Mouse (Mus musculus) forebrain, postnatal 0 days (tissue): ENCODE data around the gene Slc52a3. TPM values are rescaled to one million over a fixed set of nuclear protein-coding genes. Genes with fewer than 3 reads are reported as not detected.
A peak's percentile ranks its signal among the peaks of the same experiment; 100 is the strongest.

Source experiments
- ATAC-seq: fragments of 200-750 bp; cut with Nextera tagmentation; 2 replicates; pipeline ENCODE4 v1.8.0; 2017; ENCODE audit warnings: mild to moderate bottlenecking, moderate library complexity
- DNase-seq: peaks from one replicate; pipeline ENCODE4 v3.0.0-alpha.2; 2015
- H3K27ac ChIP-seq: fragments of 300-500 bp; sonication (generic); 2 replicates; pipeline ENCODE4 v1.5.1; 2014; ENCODE audit warnings: low read depth, mild to moderate bottlenecking, antibody characterized with exemption, low read length, moderate library complexity, mixed read lengths
- H3K27me3 ChIP-seq: fragments of 300-500 bp; sonication (generic); 2 replicates; pipeline ENCODE4 v1.6.1; 2014; ENCODE audit warnings: mild to moderate bottlenecking, low read length, mixed read lengths; ENCODE audit not compliant: insufficient read depth
- H3K36me3 ChIP-seq: fragments of 300-500 bp; sonication (generic); 2 replicates; pipeline ENCODE4 v1.6.1; 2014; ENCODE audit warnings: mild to moderate bottlenecking, moderate library complexity; ENCODE audit not compliant: insufficient read depth
- H3K4me1 ChIP-seq: fragments of 300-500 bp; sonication (generic); 2 replicates; pipeline ENCODE4 v1.6.1; 2014; ENCODE audit warnings: antibody characterized with exemption; ENCODE audit not compliant: insufficient read depth
- H3K4me2 ChIP-seq: fragments of 300-500 bp; sonication (generic); 2 replicates; pipeline ENCODE4 v1.6.1; 2014; ENCODE audit warnings: low read depth, mild to moderate bottlenecking, moderate library complexity
- H3K4me3 ChIP-seq: fragments of 300-500 bp; sonication (generic); 2 replicates; pipeline ENCODE4 v1.5.1; 2014; ENCODE audit warnings: low read depth, low read length, mixed read lengths
- H3K9ac ChIP-seq: fragments of 300-500 bp; sonication (generic); 2 replicates; pipeline ENCODE4 v1.6.1; 2014; ENCODE audit warnings: mild to moderate bottlenecking
- H3K9me3 ChIP-seq: fragments of 300-500 bp; sonication (generic); 2 replicates; pipeline ENCODE4 v1.6.1; 2016; ENCODE audit warnings: low read length
- CTCF ChIP-seq: sonication (generic); IDR thresholded peaks from 2 replicates; pipeline ENCODE4 v1.5.1; 2016; ENCODE audit warnings: antibody characterized with exemption, control low read depth, low read depth
- WGBS: fragments of 180-500 bp; shearing (Covaris S2); extraction: QIAGEN DNeasy Blood & Tissue Kit; methylation state at CpG from one replicate; pipeline ENCODE4 v1.1.7; 2014; 5-methylcytosine and 5-hydroxymethylcytosine counted together
- microRNA counts: library from miRNA; unstranded; fragments of <30 nt; microRNA quantifications from one replicate; lab custom pipeline; 2015
- microRNA-seq, 2 experiments: library from miRNA; unstranded; fragments of <30 nt; microRNA quantifications; one replicate each; pipeline ENCODE4; 2016
- polyA plus RNA-seq: library from polyadenylated mRNA; unstranded; fragments of >200 nt; fragmentation: Nextera tagmentation; extraction: Ambion mirVana; gene quantifications from 2 replicates; pipeline ENCODE4 v1.2.1, GENCODE M21; 2015
- total RNA-seq: library from RNA; depleted of rRNA; stranded (reverse); fragments of >200 nt; gene quantifications from 2 replicates; pipeline ENCODE4 v1.2.3, GENCODE M21; 2014; rRNA removed

Slc52a3 gene
- total and polyA plus RNA-seq, 2 experiments from 2014 or later, result 2.0 to 2.2 TPM

DNA sequence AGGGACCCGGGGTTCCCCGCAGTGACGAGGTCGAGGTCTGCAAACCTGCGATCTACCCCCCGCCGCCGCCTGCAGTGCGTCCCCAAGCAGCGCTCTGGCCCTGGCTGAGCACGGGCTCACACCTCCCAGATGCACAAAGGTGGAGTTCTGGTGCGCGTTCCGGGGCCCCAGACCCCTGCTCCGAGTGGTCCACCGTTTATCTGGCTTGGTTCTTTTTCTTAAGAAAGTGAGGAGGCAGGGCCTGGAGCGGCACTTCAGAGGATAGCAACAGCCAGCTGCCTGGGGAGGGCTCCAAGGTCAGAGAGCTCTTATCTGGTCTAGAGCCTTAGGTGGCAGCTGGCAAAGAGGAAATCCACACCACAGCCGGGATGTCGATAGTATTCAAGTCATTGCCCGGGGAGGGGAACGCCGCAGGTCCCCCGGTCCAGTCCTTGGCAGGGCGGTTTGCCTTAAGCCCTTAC is 52.7 kb downstream of the Slc52a3 start:
- Histone ChIP-seq H3K4me1 (peaks cover 22% of the 10 kb centered on the region), H3K36me3 (no peaks in the 10 kb centered on the region), H3K4me3 (peak overlapping the region; percentile 49), H3K4me2 (peak overlapping the region; percentile 97), H3K9ac (peak overlapping the region; percentile 64), H3K27me3 (no peaks in the 10 kb centered on the region), H3K9me3 (no peaks in the 10 kb centered on the region), H3K27ac (peak overlapping the region; percentile 69)
- TF ChIP-seq CTCF, result no peak
- 1% methylated on average over 24 of the region's 24 CpGs for WGBS
- peak; percentile 28 for DNase-seq
- peak; percentile 17 for ATAC-seq

DNA sequence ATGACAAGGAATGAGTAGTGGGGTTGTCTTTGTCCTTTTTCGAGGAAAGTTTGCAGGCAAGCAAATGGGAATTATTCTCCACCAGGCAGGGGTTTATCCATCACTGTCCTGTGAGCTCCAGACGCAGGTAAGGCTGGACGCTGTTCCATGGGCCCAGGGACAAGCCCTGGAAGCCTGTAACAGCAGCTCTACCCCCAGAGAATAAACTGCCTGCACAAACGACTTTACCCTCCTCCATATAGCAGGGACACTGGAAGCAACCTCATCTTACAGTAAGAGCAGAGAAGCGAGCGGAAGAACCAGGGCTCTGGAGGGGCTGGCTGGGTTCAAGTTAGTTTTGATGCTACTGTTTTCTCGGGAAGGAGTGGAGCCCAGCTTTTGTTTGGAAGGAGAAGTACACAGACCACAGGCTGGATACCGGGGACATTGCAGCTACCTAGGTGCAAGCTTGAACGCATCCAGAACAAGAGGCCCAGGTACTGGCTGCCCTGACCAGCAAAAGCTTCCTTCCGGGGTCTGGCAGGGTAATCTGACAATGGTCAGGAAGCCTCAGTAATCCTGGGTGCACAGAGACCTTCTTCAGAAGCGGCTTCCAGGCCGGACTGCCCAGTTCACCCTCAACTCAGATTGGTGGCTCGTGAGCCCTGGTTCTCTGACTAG is 53.4 kb downstream of the Slc52a3 start:
- no peaks in the 10 kb centered on the region for H3K27me3 ChIP-seq
- H3K4me2 ChIP-seq, result peak overlapping the region; percentile 97
- peaks cover 22% of the 10 kb centered on the region for H3K4me1 ChIP-seq
- no peaks in the 10 kb centered on the region for H3K9me3 ChIP-seq
- H3K9ac ChIP-seq, result peak overlapping the region; percentile 64
- peak overlapping the region; percentile 69 for H3K27ac ChIP-seq
- H3K4me3 ChIP-seq, result peak overlapping the region; percentile 49; the same call in 1 of the 2 replicates
- peak; percentile 29 for DNase-seq
- WGBS, result 10% methylated on average over 13 of the region's 13 CpGs
- TF ChIP-seq CTCF, result no peak
- H3K36me3 ChIP-seq, result no peaks in the 10 kb centered on the region
- ATAC-seq, result no peak

DNA sequence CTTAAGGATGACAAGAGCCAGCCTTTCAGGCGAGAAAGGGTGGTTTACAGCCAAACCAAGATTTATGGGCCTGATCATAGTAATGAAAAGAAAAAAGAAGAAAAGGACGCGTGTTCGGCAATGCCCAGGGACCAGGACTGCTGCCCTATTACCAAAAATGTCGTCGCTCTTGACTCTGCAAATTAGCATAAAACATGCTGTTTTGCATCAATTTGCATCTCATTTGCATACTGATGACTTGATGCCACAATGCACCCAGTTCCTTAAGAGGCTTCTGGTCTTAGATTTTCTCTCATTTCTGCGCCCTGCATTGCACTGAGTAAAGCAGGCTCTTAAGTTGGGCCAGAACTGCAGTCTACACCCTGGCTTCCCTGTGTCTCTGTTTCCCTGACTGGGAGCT is 54.0 kb downstream of the Slc52a3 start:
- DNase-seq, result peak; percentile 67
- H3K9ac ChIP-seq, result no peak overlapping the region
- TF ChIP-seq CTCF, result no peak
- peak; percentile 71 for ATAC-seq
- no peaks in the 10 kb centered on the region for H3K9me3 ChIP-seq
- no peak overlapping the region for H3K4me3 ChIP-seq
- peak overlapping the region; percentile 97 for H3K4me2 ChIP-seq
- 5% methylated on average over 7 of the region's 7 CpGs for WGBS
- H3K36me3 ChIP-seq, result no peaks in the 10 kb centered on the region
- peaks cover 22% of the 10 kb centered on the region for H3K4me1 ChIP-seq
- H3K27me3 ChIP-seq, result no peaks in the 10 kb centered on the region
- peak overlapping the region; percentile 69 for H3K27ac ChIP-seq

DNA sequence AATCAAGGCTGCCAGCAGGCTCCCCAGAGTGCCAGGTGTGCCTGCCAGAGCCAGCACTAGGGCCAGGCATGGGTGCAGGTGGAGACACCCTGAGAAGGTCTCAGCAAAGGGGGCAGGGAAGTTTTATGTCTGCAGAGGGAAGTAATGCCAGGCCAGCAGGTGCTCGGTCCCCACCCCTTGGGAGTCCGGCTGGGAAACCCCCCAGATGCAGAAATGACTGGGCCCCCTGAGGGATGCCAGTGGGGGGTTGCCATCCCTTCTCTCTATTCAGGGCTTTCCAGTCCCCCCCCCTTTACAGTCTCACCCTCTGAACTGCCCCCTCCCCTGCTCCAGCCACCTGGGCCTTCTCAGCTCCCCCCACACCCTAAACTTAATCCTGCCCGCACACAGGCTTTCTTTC is 55.7 kb downstream of the Slc52a3 start:
- Histone ChIP-seq H3K9ac (no peak overlapping the region), H3K4me2 (no peak overlapping the region), H3K27ac (0 out of 2 replicates have a peak overlapping the region, but pooled peaks have one; percentile 15), H3K4me3 (no peak overlapping the region), H3K36me3 (no peaks in the 10 kb centered on the region), H3K4me1 (peaks cover 22% of the 10 kb centered on the region), H3K9me3 (no peaks in the 10 kb centered on the region), H3K27me3 (no peaks in the 10 kb centered on the region)
- WGBS, result 62% methylated on average over 3 of the region's 3 CpGs
- no peak for TF ChIP-seq CTCF
- no peak for ATAC-seq
- DNase-seq, result no peak

DNA sequence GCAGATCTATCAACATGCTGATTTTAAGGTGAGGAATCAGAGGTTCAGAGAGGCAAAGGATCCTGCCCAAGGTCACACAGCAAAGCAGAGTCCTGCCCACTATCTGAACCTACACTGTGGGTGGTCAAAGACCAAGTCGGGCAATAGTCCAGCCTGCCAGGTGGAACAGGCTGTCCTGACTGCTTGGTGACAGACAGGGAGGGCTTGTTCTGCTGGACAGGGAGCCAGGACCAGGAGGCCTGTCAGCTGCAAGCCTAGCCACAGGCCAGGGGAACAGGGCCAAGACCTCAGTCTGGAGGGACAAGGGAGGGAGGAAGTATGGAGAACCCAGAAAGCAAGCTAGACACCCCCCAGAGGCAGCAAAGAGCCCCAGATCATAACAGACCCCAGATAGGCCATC is 59.1 kb downstream of the Slc52a3 start:
- ATAC-seq, result peak; percentile 24; the same call in 1 of the 2 replicates
- no peak overlapping the region for H3K9ac ChIP-seq
- peak; percentile 33 for DNase-seq
- H3K4me1 ChIP-seq, result 0 out of 2 replicates have a peak, but pooled peaks cover 5% of the 10 kb centered on the region
- no peak overlapping the region for H3K4me3 ChIP-seq
- WGBS, result 40% methylated on average over 1 of the region's 1 CpGs
- no peak overlapping the region for H3K27ac ChIP-seq
- TF ChIP-seq CTCF, result no peak
- no peaks in the 10 kb centered on the region for H3K27me3 ChIP-seq
- H3K36me3 ChIP-seq, result no peaks in the 10 kb centered on the region
- H3K9me3 ChIP-seq, result no peaks in the 10 kb centered on the region
- no peak overlapping the region for H3K4me2 ChIP-seq

DNA sequence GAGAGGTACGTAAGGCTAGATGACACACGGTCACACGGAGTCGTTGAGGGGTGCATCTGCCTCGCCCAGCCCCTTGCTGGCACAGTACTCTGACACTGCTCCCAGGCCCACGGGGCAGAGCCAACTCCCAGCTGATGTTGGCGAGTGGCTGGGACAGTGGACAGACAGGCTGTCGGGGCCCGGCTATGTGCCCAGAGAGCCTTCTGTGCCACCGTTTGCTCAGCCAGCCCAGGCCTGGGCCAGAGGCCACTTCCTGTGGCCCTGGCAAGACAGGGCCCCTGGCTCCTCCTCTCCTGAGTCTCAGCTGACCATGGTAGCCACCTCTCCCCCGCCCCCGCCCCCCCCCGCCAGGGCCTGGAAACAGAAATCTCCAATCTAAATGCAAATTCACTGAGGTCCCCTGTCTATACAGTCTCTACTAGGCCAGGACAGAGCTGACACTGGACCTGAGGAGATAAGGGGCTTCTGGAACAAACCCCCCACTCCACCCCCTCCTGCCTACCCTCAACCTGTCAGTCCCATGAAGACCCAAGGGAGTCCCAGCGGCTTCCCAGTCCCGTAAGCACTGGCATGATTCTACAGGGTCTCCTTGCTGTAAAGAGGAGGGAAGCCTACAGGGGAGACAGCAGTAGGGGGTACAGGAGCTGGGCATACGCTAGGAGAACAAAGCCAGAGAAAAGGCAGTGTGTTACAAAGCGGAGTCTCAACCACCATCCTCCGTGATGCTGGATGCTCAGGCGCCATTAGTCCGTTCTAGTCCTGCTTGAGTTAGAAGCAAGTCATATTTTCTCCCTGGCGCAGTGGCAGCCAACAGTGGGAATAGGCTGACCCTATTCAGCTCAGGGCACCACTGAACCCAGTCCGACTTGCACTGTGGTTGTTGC is 60.3 kb downstream of the Slc52a3 start:
- Histone ChIP-seq H3K27ac (no peak overlapping the region), H3K36me3 (no peaks in the 10 kb centered on the region), H3K4me3 (no peak overlapping the region), H3K9me3 (no peaks in the 10 kb centered on the region), H3K9ac (no peak overlapping the region), H3K4me2 (no peak overlapping the region), H3K27me3 (no peaks in the 10 kb centered on the region), H3K4me1 (no peaks in the 10 kb centered on the region)
- TF ChIP-seq CTCF, result no peak
- ATAC-seq, result peak; percentile 69
- DNase-seq, result no peak
- 45% methylated on average over 22 of the region's 22 CpGs for WGBS

DNA sequence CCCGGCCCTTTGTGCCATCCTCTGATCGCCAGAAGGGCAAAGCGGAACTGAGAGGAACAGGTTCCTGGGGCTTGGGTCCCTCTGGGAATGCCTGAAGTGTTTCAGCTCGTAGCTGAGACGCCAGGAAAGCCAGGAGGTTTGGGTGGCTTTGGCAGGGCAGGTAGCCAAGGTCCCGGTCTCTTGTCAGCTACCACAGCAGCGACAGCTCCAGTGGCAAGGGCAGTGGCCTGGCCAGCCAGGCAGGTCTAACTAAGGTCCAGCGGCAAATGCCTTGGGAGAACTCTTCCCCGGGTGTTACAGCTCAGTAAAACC is 60.9 kb downstream of the Slc52a3 start:
- no peaks in the 10 kb centered on the region for H3K27me3 ChIP-seq
- H3K9me3 ChIP-seq, result no peaks in the 10 kb centered on the region
- no peak overlapping the region for H3K27ac ChIP-seq
- no peaks in the 10 kb centered on the region for H3K36me3 ChIP-seq
- no peak overlapping the region for H3K4me2 ChIP-seq
- WGBS, result 72% methylated on average over 9 of the region's 9 CpGs
- no peaks in the 10 kb centered on the region for H3K4me1 ChIP-seq
- H3K9ac ChIP-seq, result no peak overlapping the region
- ATAC-seq (no peak), DNase-seq (no peak)
- TF ChIP-seq CTCF, result no peak
- no peak overlapping the region for H3K4me3 ChIP-seq

MicroRNAs within 50 kb of the gene (microRNA counts, 519-probe panel; counts per million panel counts)
- microRNA mmu-miR-1953 (lab: Ali Mortazavi, UCI), result not detected

Small RNAs within 50 kb of the gene (microRNA-seq; reads per million reads assigned to microRNA genes)
- gene Mir1953, result 0 reads per million in 2 experiments

Other genes starting within 250 kb of the Slc52a3 start
- gene Rspo4, start 153.6 kb upstream of the Slc52a3 start, total RNA-seq, result 0.08 and 0.10 TPM in 2 replicates
- 0.38 and 0.90 TPM in 2 replicates for gene Rspo4, start 153.6 kb upstream of the Slc52a3 start, polyA plus RNA-seq
- gene Angpt4, start 85.3 kb upstream of the Slc52a3 start, total RNA-seq, result 0.08 and 0.43 TPM in 2 replicates
- 0.06 and 0.19 TPM in 2 replicates for gene Angpt4, start 85.3 kb upstream of the Slc52a3 start, polyA plus RNA-seq
- gene Fam110a, start 16.3 kb upstream of the Slc52a3 start, total RNA-seq, result 17.2 and 24.3 TPM in 2 replicates
- gene Fam110a, start 16.3 kb upstream of the Slc52a3 start, polyA plus RNA-seq, result 41.2 and 47.7 TPM in 2 replicates
- gene Scrt2, start 85.0 kb downstream of the Slc52a3 start, total RNA-seq, result 7.4 and 8.5 TPM in 2 replicates
- gene Scrt2, start 85.0 kb downstream of the Slc52a3 start, polyA plus RNA-seq, result 3.7 and 4.3 TPM in 2 replicates
- 18.4 and 27.3 TPM in 2 replicates for gene Srxn1, start 109.0 kb downstream of the Slc52a3 start, total RNA-seq
- 11.9 and 16.4 TPM in 2 replicates for gene Srxn1, start 109.0 kb downstream of the Slc52a3 start, polyA plus RNA-seq
- gene Tcf15, start 147.1 kb downstream of the Slc52a3 start, total RNA-seq, result 1.6 TPM in 1 of 2 replicates, not detected in the other
- gene Tcf15, start 147.1 kb downstream of the Slc52a3 start, polyA plus RNA-seq, result 0.69 and 1.1 TPM in 2 replicates
- gene Csnk2a1, start 230.3 kb downstream of the Slc52a3 start, total RNA-seq, result 193 and 219 TPM in 2 replicates
- 98.1 and 112 TPM in 2 replicates for gene Csnk2a1, start 230.3 kb downstream of the Slc52a3 start, polyA plus RNA-seq